Mouse (Mus musculus): ENCODE data around the gene Col23a1.

Col23a1 gene

DNA sequence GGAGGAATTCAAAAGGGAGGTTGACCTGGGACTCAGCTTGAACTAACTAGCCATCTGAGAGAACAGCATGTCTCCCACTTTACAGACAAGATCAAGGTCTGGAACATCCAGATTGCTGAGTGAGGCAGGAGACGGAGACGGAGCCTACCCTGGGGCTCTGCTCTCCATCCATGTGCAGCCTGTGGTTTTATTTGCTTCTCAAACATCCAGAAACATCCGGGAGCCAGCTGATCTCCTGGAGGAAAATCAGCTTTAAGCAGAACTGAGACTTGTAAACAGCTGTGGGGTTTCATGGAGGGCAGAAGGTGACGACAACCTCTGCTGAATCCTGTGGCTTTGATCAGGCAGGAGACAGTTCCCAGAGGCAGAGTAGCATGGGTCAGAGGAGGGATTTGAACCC lies 256.1 kb downstream of the Col23a1 start:
- no peak for DNase-seq

DNA sequence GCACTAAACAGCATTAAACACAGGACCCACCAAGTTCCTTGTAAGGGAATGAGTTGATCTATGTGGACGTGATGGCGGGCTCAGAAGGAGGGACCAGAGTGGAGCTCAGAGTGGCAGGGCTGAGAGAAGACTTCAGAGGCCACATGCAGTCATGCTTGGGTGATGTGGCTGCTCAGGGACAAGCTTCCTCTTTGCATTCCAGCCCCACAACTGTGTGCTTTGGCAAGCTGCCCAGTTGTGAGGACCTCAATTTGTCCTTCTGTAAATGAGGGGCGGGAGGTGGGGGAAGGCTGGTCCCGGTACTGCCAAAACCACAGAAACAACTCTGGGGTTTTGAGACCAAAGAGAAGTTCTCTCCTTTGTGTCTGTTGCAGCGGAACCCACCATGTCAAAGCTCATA lies 261.5 kb downstream of the Col23a1 start:
- no peak for DNase-seq

DNA sequence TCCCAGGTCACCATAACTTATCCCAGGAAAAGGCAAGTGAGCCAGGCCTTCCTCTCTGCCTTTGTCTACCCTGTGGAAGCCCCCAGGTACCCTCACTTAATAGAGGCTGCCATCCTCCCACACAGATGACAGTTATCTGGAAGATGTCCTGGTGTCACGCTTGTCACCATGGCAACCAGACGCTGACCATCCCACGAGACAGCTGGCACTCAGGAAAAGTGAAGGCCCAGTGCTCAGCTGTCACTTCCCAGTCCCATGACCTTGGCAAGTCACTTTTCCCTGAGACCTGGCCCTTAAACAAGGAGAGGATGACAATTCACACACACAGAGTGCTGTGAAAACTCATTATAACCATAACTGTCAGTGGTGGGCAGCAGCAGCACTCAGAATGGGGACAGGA lies 262.4 kb downstream of the Col23a1 start:
- DNase-seq = no peak

DNA sequence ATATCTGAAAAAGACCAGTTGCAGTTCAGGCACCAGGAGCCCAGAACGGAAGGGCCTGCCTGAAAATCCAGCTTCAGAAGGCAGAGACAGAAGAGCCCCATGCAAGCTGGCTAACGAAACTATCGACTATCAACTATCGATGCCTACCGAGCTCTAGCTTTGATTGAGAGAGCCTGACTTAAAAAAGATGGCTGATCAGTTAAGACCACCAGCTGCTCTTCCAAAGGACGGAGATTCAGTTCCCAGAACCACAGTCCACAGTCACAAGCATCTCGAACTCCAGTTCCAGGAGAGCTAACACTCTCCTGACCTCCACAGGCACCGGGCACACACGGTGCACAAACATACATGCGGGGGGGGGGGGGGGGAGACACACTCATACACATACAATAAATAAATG lies 264.9 kb downstream of the Col23a1 start:
- no peak for DNase-seq

DNA sequence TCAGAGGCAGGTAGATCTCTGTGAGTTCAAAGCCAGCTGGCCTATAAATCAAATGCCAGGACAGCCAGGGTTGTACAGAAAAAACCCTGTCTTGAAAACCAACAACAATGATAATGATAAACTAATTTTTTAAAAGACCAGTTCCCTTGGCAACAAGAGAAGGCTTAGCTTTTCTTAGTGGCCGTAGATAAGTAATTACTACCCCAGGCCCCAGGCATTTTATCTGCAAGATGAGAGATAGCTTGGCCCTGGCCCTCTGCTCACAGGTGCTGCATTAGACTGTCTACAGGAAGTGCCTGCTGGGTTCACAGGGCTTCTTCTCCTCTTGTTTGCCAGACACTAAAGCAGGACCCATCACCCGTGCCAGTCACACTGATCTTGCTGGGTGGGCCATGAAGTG lies 265.3 kb downstream of the Col23a1 start:
- DNase-seq = no peak

DNA sequence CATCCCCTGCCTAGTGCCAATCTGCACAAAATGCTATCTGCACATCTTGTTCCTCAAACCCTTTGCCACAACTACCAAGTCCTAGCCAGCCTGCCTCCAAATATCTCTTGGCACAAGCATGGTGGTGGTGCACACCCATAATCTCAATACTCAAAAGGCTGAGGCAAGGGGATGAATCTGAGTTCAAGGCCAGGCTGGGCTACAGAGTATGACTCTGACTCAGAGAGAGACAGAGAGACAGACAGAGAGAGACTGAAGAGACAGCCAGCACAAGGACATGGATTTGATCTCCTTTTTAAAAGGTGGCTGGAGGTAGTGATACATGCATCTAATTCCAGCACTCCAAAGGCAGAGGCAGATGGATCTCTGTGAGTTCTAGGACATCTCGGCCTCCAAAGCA lies 273.6 kb downstream of the Col23a1 start:
- DNase-seq = no peak

DNA sequence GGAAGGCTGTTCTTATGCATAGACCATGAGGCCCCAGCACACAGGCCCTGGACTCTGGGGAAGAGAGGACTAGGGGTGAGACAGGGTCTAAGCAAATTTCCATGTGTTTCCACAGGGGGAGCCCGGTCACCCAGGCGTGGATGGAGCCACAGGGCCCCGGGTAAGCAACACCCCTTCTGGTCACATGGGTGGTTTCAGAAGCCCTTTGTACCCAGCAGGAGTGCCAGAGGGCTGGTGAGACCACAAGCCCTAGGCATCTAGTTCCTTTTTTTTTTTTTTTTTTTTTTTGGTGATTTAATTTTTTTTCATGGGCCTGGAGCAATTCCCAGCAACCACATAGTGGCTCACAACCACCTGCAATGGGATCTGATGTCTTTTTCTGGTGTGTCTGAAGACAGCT lies 275.3 kb downstream of the Col23a1 start:
- no peak for DNase-seq

DNA sequence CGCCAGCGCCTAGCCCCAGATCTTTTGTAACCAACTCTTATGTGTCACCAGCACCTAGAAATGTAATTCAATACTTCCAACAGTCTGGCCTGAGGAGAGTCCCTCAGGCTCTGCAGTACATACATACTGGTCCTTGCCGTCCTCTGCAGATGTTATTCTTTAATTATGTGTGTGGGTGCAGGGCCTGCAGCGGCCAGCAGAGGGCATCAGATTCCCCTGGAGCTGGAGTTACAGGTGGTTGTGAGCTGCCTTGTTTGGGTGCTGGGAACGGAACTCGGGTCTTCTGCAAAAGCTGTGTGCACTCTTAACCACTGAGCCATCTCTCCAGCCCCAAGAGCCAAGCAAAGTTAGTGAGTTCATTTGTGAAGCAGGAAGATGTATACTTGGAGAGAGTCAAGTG lies 276.2 kb downstream of the Col23a1 start:
- no peak for DNase-seq

DNA sequence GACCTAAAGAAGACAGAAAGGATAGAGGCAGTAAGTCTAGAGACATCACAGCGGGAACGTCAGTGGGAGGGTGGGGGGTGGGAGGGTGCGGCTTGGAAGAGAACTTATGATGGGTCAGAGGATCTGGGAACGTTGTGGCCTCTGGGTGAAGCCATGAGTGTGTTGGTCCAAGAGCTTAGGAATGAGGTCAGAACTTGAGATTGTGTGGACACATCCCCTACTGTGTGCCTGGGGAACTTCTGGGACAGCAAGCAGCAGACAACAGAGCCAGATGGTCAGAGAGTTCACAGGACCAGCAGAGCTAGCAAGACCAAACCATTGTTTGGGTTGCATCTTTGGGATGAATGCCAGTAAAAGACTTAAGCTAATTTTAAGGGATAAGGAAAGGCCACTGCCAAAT lies 279.1 kb downstream of the Col23a1 start:
- no peak for DNase-seq

DNA sequence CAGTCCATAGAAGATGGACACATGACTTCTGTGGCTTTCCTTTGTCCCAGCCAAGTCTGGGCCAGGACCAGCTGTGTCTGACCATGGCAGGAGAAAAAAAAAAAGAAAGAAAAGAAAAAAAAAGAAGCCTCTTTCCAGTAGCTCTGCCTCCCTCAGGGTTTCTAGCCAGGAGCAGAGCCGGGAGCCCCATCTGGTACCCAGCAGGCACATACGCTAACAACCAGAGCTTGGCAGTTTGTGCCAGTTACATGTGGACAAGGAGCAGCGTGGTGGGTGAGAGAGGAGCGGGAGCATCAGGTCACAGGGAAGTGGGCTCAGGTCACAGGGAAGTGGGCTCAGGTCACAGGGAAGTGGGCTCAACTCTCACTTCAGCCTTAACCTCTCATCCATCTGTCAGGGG lies 286.7 kb downstream of the Col23a1 start:
- no peak for DNase-seq

DNA sequence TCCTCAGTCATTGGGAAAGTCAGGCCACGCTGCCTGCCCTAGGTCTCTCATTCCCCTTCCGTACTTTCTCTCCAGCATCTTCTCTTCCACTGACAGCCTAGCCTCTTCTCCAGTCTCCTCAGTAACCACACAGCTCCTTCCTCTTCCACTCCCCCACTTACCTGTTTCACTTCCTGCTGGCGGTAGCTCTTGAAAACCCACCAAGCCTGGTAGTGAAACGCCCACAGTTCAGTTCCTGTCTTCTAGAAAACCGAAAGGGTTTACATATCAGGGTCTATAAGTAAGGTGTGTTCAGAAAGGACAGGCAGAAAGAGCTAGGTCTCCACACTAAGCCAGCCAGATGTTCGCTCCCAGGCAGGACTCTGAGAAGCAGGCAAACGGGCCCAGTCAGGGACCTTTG lies 287.9 kb downstream of the Col23a1 start:
- DNase-seq = no peak

DNA sequence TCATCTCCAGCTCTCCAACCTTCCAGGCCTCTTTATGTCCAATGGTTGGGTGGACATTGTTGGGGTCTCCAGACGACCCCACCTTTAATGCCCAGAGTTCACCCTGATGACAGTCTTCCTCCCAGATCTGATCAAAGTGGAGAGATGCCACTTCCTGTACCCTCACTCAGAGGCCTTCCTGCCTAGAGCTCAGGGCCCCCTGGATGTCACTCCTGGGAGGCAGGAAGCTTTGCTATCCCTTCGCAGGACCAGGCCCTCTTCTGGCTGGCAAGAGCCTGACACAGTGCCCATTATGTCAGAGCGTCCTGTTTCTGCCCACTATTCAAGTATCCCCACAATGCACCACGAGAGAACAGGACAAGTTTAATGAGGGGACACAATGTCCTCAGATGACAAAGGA lies 289.3 kb downstream of the Col23a1 start:
- no peak for DNase-seq

DNA sequence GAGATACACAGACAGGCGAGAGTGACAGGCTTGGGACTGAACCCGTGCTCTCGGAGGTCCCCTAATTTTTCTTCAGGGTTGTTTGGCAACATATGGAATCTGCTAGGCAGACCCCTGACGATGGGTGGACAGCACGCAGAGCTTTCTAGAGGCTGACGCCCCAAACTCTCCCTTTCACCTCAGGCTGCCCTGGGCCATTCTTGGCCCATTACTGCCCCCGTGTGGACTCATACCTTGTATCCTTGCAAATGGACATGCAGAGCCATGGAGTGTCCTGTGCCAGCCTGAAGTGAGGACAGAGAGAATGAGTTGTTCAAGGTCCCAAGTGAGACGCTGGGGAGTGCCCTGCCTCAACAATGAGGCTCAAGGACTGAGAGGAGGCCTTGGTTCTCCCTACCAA lies 293.0 kb downstream of the Col23a1 start:
- no peak for DNase-seq

DNA sequence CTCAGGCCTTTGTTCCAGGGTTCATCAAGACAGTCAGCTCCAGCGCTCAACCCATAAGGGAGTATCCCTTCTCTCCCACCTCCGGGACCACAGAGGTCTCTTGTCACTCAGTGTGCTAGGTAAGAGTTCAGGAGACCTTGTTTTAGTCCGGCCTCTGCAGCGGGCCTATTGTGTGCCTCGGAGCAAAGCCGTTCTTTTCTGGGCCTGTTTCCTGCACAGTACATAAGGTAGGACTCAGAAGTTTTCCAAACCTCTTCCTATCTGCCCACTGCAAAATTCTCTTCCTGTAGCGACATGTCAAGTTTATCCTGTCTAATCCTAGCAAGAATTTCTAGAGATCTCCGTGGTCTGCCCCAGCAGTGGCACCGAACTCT lies 294.3 kb downstream of the Col23a1 start:
- no peak for DNase-seq

DNA sequence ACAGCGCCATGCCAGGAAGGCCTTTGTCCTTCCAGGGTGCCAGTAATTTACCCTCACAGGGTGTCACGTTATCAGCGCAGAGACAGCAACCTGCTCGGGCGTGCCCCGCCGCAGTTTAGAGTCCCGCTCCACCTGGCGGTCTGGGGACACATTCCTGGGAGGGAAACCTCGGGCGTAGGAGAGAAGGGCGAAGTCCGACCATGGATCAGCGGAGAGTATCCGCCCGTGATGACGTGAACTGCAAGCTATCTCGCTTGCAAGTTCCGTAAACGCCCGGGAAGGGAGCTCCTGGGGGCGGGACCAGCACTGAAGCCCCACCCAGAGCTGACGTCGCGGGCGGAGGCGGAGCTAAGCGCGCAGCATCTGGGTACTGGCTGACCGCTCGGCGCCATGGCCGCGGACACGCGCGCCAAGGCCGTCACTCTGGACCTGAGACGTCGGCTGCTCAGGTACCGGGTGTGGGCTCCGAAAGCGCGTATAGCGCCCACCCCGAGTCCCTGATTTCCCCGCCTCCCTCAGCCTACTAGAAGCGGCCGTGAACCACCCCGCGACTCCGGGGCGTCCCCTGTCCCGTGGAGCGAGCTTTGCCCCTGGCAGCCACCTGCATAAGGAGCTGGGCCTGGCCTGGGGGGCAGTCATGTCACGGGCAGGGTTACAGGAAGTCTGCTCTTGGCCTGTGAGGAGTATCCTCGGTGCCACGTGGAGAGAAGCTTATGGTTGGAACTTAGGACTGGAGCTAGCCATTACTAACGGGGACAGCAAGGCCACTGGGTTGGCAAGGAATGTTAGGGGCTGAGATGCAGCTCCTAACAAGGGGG lies 294.9 kb downstream of the Col23a1 start, which contains the start of gene Phykpl:
Phykpl (plus strand) TSS at position 327 of the 818 bp plus-strand sequence.
- peak; percentile 94 for DNase-seq

DNA sequence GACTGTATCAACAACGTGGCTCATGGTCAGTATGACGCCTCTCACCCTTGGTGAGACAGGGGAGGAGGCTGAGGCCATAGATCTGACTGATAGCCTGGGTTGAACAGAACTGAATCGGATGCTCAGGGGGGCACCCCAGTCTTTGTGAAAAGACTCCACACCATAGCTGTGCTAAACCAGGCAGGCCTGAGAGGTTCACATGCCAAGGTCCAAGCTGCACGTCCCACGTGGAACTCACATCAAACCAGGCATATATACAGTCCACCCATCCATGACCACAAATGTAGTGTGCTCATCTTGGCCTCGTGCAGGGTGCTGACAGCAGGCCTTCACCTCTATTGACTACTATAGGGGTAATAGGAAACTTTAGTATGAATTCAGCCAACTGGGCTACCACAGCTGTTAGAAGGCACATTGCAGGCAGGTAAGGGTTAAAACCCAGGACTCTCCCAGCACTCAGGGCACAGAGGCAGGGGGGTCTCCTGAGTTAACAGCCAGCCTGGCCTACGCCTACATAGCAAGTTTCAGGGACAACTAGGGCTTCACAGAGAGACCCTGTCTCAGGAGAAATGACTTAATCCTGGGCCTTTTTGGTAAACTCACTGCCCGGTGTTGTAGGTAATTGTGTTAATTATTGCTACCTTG lies 296.0 kb downstream of the Col23a1 start:
- no peak for DNase-seq

DNA sequence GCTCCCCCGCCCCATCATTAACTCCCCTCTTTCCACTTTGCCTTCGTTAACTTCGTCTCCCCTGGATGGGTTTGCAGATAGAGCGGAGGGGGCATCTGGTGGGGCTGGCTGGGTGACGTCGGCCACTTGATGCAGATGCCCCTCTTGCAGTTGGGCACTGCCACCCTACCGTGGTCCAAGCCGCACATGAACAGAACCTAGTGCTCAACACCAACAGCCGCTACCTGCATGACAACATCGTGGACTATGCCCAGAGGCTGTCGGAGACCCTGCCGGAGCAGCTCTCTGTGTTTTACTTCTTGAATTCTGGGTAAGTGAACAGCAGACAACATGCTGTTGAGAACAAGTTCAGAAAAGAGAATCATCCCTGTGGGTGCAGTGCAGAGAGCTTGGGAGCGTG lies 296.7 kb downstream of the Col23a1 start:
- DNase-seq = no peak

DNA sequence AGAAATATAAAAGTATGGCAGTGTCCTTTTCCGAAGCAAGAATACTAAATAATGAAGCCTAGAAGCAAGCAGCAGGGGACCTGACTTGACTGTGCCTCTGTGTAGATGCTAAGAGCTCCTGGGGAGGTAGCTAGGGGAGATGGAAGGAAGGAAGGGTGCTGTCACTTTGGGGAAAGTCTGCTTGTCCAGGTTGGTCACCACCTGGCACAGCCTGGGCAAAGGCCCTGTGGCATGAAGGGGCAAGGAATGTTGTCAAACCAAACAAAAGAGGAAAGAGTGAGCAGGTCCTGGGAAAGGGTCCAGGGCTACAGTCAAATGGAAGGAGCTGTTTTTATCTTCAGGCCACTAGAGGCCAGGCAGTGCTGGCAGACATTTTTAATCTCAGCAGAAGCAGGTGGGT lies 297.3 kb downstream of the Col23a1 start:
- DNase-seq = no peak

DNA sequence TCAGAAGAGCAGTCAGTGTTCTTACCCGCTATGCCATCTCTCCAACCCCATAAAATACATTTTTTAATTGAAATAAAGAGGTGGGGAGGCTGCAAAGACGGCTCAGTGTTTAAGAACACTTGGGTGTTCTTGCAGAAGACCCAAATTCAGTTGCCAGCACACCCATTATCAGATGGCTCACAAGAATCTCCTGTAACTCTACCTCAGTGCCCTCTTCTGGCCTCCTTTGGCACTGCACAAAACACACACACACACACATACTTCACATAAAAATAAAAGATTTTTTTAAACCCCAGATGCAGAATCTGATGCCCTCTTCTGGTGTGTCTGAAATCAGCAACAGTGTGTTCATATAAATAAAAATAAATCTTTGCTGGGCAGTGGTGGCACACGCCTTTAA lies 299.1 kb downstream of the Col23a1 start:
- DNase-seq = no peak

DNA sequence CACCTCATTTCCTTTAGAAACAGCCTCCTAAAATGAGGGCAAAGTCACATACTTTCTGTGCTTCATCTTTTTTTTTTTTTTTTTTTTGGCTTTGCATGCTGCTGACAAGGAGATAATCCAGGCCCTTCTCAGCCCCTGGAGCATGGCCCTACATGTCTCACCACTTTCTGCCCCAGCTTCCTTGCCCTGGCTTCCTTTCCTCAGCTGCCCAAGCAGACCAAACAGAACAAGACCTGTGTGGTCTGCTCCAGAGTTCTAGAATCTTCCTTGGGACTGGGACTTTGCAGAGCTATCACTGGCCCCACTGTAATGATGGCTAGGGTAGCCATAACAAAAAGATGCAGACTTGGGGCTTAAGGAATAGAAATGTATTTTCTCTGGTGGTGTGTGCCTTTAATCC lies 300.3 kb downstream of the Col23a1 start:
- no peak for DNase-seq

DNA sequence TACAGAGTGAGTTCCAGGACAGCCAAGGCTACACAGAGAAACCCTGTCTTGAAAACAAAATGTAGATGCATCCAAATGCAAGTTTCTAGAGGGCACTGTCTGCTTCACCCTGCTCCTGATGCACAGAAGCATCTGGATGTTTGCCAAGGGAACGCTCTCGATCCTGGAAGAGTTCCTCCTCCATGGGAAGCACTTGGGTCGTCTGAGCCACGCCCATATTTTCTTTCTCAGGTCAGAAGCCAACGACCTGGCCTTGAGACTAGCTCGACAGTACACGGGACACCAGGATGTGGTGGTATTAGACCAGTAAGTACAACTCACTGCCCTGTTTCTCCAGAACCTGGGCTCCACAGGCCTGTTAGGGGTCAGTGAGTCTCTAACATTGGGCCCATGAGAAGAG lies 301.4 kb downstream of the Col23a1 start:
- no peak for DNase-seq

DNA sequence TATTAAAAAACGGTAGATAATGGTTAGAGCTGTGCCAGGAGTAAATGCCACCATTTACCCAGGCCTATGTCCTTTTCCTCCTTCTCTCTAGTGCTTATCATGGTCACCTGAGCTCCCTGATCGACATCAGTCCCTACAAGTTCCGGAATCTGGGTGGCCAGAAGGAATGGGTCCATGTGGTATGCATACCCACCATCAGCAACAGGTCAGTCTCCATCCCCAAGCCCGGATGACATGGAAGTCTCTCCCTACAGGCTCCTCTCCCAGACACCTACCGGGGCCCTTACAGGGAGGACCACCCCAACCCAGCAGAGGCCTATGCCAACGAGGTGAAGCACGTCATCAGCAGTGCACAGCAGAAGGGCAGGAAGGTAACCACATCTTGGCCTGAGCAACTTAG lies 302.2 kb downstream of the Col23a1 start:
- DNase-seq = no peak

DNA sequence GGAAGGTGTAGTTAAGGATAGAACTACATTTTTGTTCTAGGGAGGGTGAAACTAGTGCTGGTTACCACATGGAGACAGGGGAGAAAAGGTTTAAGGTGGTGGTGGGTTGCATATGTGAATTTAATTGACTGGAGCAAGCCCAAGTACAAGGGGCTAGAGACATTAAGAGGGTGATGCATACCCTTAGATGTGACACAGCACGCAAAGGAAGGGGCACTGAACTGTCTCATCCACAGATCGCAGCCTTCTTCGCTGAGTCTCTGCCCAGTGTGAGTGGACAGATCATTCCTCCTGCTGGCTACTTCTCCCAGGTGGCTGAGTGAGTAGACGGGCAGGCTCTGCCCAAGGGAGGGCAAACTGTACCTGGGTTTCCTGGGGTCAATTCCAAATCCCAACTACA lies 303.6 kb downstream of the Col23a1 start:
- DNase-seq = no peak

DNA sequence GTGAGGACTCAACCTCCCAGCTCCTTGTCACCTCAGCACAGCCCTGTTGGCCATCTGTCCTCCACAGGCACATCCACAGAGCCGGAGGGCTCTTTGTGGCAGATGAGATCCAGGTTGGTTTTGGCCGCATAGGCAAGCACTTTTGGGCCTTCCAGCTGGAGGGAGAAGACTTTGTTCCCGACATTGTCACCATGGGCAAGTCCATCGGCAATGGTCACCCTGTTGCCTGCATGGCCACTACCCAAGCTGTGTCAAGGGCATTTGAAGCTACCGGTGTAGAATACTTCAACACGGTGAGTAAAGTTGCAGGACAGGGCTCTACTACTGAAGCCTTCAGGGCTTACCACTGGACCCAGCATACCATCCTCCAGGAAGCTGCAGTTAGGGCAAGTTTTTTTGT lies 304.1 kb downstream of the Col23a1 start:
- DNase-seq = no peak
